ENCODE assay signal across 1 mouse cellular context in genomic region chr5:115529742-115530446, GRCm38 (mm10).
TF ChIP-seq lines count a peak whose summit lies in the region.

No protein-coding gene starts in this region.

TF ChIP-seq in CH12.LX, 34 proteins besides CTCF, POLR2A, EP300 and RAD21 (continued from another document):
- TF ChIP-seq JUN (IDR thresholded peaks at IDR 0.05; ENCODE audit: insufficient read depth, low read depth, low read length) (no peak), SIN3A (IDR thresholded peaks at IDR 0.05; ENCODE audit: low read length) (no peak), USF2 (conservative IDR thresholded peaks at IDR 0.05; ENCODE audit: low read depth, low read length) (no peak), IRF4 (IDR thresholded peaks at IDR 0.05; ENCODE audit: low read depth, low read length) (no peak), GABPA (IDR thresholded peaks at IDR 0.05; ENCODE audit: insufficient replicate concordance, low read depth, low read length) (no peak), KAT2A (IDR thresholded peaks at IDR 0.05; ENCODE audit: insufficient replicate concordance, low read length) (no peak), NRF1 (IDR thresholded peaks at IDR 0.05; ENCODE audit: low read depth, low read length) (no peak), E2F4 (IDR thresholded peaks at IDR 0.05; ENCODE audit: insufficient replicate concordance, low read depth, low read length) (no peak), BHLHE40 (IDR thresholded peaks at IDR 0.05; ENCODE audit: low read depth, low read length) (no peak), UBTF (IDR thresholded peaks at IDR 0.05; ENCODE audit: low read depth, low read length) (no peak), MAZ (IDR thresholded peaks at IDR 0.05; ENCODE audit: low read depth, low read length) (no peak), ZNF384 (IDR thresholded peaks at IDR 0.05; ENCODE audit: low read depth, low read length) (no peak)
TF ChIP-seq in CH12.LX: peak in this region for 0.
